Mouse (Mus musculus) CH12.LX (cell line): ENCODE measurements at regions not wholly inside any gene's neighbourhood (a gene's known extent, or its start where the extent isn't known, plus 50 kb on each side); places are given as distances from the start of the nearest gene placed in this dataset.

Source experiments
- DNase-seq: peaks from one replicate; pipeline ENCODE4 v3.0.0-alpha.2; 2013; ENCODE audit errors: extremely low read depth
- H3K27ac ChIP-seq: 2 replicates; pipeline ENCODE4 v1.5.1; 2012; ENCODE audit warnings: low read depth, mild to moderate bottlenecking, control low read depth, moderate library complexity; ENCODE audit not compliant: insufficient read depth
- H3K27me3 ChIP-seq: replicated peaks from 2 replicates; pipeline ENCODE3; 2012; ENCODE audit warnings: inconsistent platforms
- H3K36me3 ChIP-seq, 2 experiments: replicated peaks in 1 of 2; 2 replicates each; pipeline versions ENCODE3 to v1.6.1; 2012; ENCODE audit warnings: inconsistent platforms in 1 of 2, low read length in 1 of 2, mild to moderate bottlenecking in 1 of 2, mixed read lengths in 1 of 2, moderate library complexity in 1 of 2; ENCODE audit not compliant: control insufficient read depth in 1 of 2, insufficient read depth in 1 of 2
- H3K4me1 ChIP-seq, 2 experiments: 2 replicates each; pipeline ENCODE4 v1.6.1; 2012; ENCODE audit warnings: inconsistent platforms in 1 of 2, moderate library complexity in 1 of 2; ENCODE audit not compliant: insufficient read depth in 2 of 2, control insufficient read depth in 1 of 2
- H3K4me2 ChIP-seq: 2 replicates; pipeline ENCODE4 v1.6.1; 2012; ENCODE audit warnings: low read depth, mild to moderate bottlenecking, control low read depth; ENCODE audit not compliant: poor library complexity, insufficient read depth, severe bottlenecking
- H3K4me3 ChIP-seq, 3 experiments: fragments of 150-350 bp in 1 of 3; sonication (generic) in 1 of 3; replicated peaks in 1 of 3; 2 replicates each; pipeline versions ENCODE3 to v1.5.1; 2011 to 2012; ENCODE audit warnings: low read depth in 2 of 3, low read length in 2 of 3, mild to moderate bottlenecking in 2 of 3, moderate library complexity in 2 of 3, control low read depth in 1 of 3, improper control_type of control experiment in 1 of 3, inconsistent platforms in 1 of 3, mixed read lengths in 1 of 3; ENCODE audit not compliant: poor library complexity in 1 of 3
- H3K79me2 ChIP-seq: replicated peaks from 2 replicates; pipeline ENCODE4 v1.6.1; 2012; ENCODE audit warnings: mild to moderate bottlenecking, moderate library complexity; ENCODE audit not compliant: control insufficient read depth, poor library complexity, insufficient read depth, severe bottlenecking; ENCODE audit errors: extremely low read depth
- H3K9ac ChIP-seq: 2 replicates; pipeline ENCODE4 v1.6.1; 2012; ENCODE audit warnings: low read depth, mild to moderate bottlenecking, control low read depth, moderate library complexity; ENCODE audit not compliant: insufficient read depth
- H3K9me3 ChIP-seq: replicated peaks from 2 replicates; pipeline ENCODE3; 2012; ENCODE audit warnings: low read length, inconsistent platforms, mixed read lengths
- BHLHE40 ChIP-seq: IDR thresholded peaks from 2 replicates; pipeline ENCODE4 v1.6.1; 2011; ENCODE audit warnings: mild to moderate bottlenecking, low read depth, low read length, improper control_type of control experiment
- CTCF ChIP-seq, 2 experiments: IDR thresholded peaks in 1 of 2; conservative IDR thresholded peaks in 1 of 2; 2 replicates each; pipeline ENCODE4 v1.5.1; 2011 to 2012; ENCODE audit warnings: low read depth in 2 of 2, low read length in 2 of 2, improper control_type of control experiment in 1 of 2, inconsistent platforms in 1 of 2, mild to moderate bottlenecking in 1 of 2, moderate library complexity in 1 of 2
- ELF1 ChIP-seq: IDR thresholded peaks from 2 replicates; pipeline ENCODE4 v1.6.1; 2014; ENCODE audit warnings: low read depth, mild to moderate bottlenecking, inconsistent platforms, low read length, improper control_type of control experiment
- EP300 ChIP-seq: IDR thresholded peaks from 2 replicates; pipeline ENCODE4 v1.6.1; 2011; ENCODE audit warnings: low read length, improper control_type of control experiment
- ETS1 ChIP-seq: conservative IDR thresholded peaks from 2 replicates; pipeline ENCODE4 v1.6.1; 2012; ENCODE audit warnings: low read depth, mild to moderate bottlenecking, inconsistent platforms, low read length, improper control_type of control experiment, moderate library complexity
- GABPA ChIP-seq: IDR thresholded peaks from 2 replicates; pipeline ENCODE4 v1.6.1; 2012; ENCODE audit warnings: low read depth, low read length, improper control_type of control experiment, inconsistent platforms; ENCODE audit not compliant: insufficient replicate concordance
- HCFC1 ChIP-seq: IDR thresholded peaks from 2 replicates; pipeline ENCODE4 v1.6.1; 2012; ENCODE audit warnings: low read depth, mild to moderate bottlenecking, inconsistent platforms, low read length, improper control_type of control experiment
- JUN ChIP-seq: IDR thresholded peaks from 2 replicates; pipeline ENCODE4 v1.6.1; 2011; ENCODE audit warnings: low read depth, mild to moderate bottlenecking, low read length, improper control_type of control experiment, moderate library complexity; ENCODE audit not compliant: insufficient read depth
- KAT2A ChIP-seq: IDR thresholded peaks from 2 replicates; pipeline ENCODE4 v1.6.1; 2012; ENCODE audit warnings: low read length, improper control_type of control experiment, inconsistent platforms; ENCODE audit not compliant: insufficient replicate concordance
- MAFK ChIP-seq: IDR thresholded peaks from 2 replicates; pipeline ENCODE4 v1.6.1; 2011; ENCODE audit warnings: low read length, improper control_type of control experiment; ENCODE audit not compliant: insufficient replicate concordance
- MEF2A ChIP-seq: IDR thresholded peaks from 2 replicates; pipeline ENCODE4 v1.6.1; 2014; ENCODE audit warnings: low read depth, mild to moderate bottlenecking, inconsistent platforms, low read length, improper control_type of control experiment, borderline replicate concordance
- MYC ChIP-seq: IDR thresholded peaks from 2 replicates; pipeline ENCODE4 v1.6.1; 2011; ENCODE audit warnings: low read depth, mild to moderate bottlenecking, improper control_type of control experiment, low read length
- NRF1 ChIP-seq: IDR thresholded peaks from 2 replicates; pipeline ENCODE4 v1.6.1; 2014; ENCODE audit warnings: low read depth, mild to moderate bottlenecking, inconsistent platforms, low read length, improper control_type of control experiment, moderate library complexity
- PAX5 ChIP-seq: IDR thresholded peaks from 2 replicates; pipeline ENCODE4 v1.6.1; 2012; ENCODE audit warnings: low read length, inconsistent platforms, mixed read lengths
- RCOR1 ChIP-seq: conservative IDR thresholded peaks from 2 replicates; pipeline ENCODE4 v1.6.1; 2012; ENCODE audit warnings: low read depth, mild to moderate bottlenecking, inconsistent platforms, low read length, improper control_type of control experiment
- TBP ChIP-seq: conservative IDR thresholded peaks from 2 replicates; pipeline ENCODE4 v1.6.1; 2011; ENCODE audit warnings: low read depth, low read length, improper control_type of control experiment
- UBTF ChIP-seq: IDR thresholded peaks from 2 replicates; pipeline ENCODE4 v1.6.1; 2012; ENCODE audit warnings: low read depth, mild to moderate bottlenecking, inconsistent platforms, low read length, improper control_type of control experiment, moderate library complexity
- USF1 ChIP-seq: IDR thresholded peaks from 2 replicates; pipeline ENCODE4 v1.6.1; 2014; ENCODE audit warnings: low read depth, mild to moderate bottlenecking, inconsistent platforms, low read length, improper control_type of control experiment
- ZC3H11A ChIP-seq: IDR thresholded peaks from 2 replicates; pipeline ENCODE4 v1.6.1; 2012; ENCODE audit warnings: low read depth, mild to moderate bottlenecking, inconsistent platforms, low read length, improper control_type of control experiment
- ZMIZ1 ChIP-seq: IDR thresholded peaks from 2 replicates; pipeline ENCODE4 v1.6.1; 2012; ENCODE audit warnings: low read depth, mild to moderate bottlenecking, inconsistent platforms, low read length, improper control_type of control experiment
- dilution Hi-C: fragments of 300-500 bp; cut with MboI; formaldehyde crosslinking; loops from 2 replicates; pipeline ENCODE4 v1.14.3; 2020; ENCODE audit warnings: low sequenced_read_pairs; ENCODE audit not compliant: extremely low pct_unique_long_range_greater_than_20kb, extremely low pct_ligation_motif_present
- in situ Hi-C: fragments of 300-500 bp; cut with MboI; formaldehyde crosslinking; loops from 3 replicates; pipeline ENCODE4 v1.14.3; 2019; ENCODE audit warnings: low sequenced_read_pairs, low pct_ligation_motif_present, low pct_unique_long_range_greater_than_20kb, mixed read lengths

- Histone ChIP-seq H3K27ac (no peak overlapping the region), H3K4me2 (no peak overlapping the region), H3K79me2 (no peaks in the 10 kb centered on the region), H3K4me3 (no peak overlapping the region), H3K9ac (no peak overlapping the region), H3K9me3 (no peaks in the 10 kb centered on the region), H3K27me3 (peaks cover 51% of the 10 kb centered on the region), H3K4me1 (no peaks in the 10 kb centered on the region), H3K36me3 (no peaks in the 10 kb centered on the region)
- in situ Hi-C loops (no loop called here), dilution Hi-C loops (no loop called here)
- TF ChIP-seq JUN: no peak
- TF ChIP-seq MYC: no peak
- TF ChIP-seq ZMIZ1: no peak
- TF ChIP-seq ELF1: no peak
- TF ChIP-seq ETS1: no peak
- TF ChIP-seq GABPA: no peak
- no peak for DNase-seq
Observed at GRCm38 (mm10) chr4:105610917-105611316, 178.8 kb upstream of the Gm12728 start.

GRCm38 (mm10) chr4:105614390-105614789, 175.3 kb upstream of the Gm12728 start:
- Histone ChIP-seq H3K4me2 (no peak overlapping the region), H3K4me3 (no peak overlapping the region), H3K27me3 (peaks cover 47% of the 10 kb centered on the region), H3K9ac (no peak overlapping the region), H3K9me3 (no peaks in the 10 kb centered on the region), H3K36me3 (no peaks in the 10 kb centered on the region), H3K79me2 (no peaks in the 10 kb centered on the region), H3K4me1 (no peaks in the 10 kb centered on the region)
- dilution Hi-C loops (no loop called here), in situ Hi-C loops (no loop called here)
- DNase-seq: no peak
- TF ChIP-seq MEF2A (no peak), UBTF (no peak), KAT2A (no peak), BHLHE40 (no peak), PAX5 (no peak), HCFC1 (no peak), CTCF (conservative IDR thresholded peaks at IDR 0.05 in 1 of 2, IDR thresholded peaks at IDR 0.05 in 1 of 2; ENCODE audit: low read depth in 2 of 2, low read length in 2 of 2) (no peak), JUN (no peak), RCOR1 (no peak), ETS1 (no peak), NRF1 (no peak), ZC3H11A (no peak), MAFK (no peak), EP300 (no peak), USF1 (no peak), TBP (no peak)
- TF ChIP-seq, all 38 proteins: peak for 0
- no peak overlapping the region for H3K27ac ChIP-seq
